Mouse (Mus musculus) adrenal gland, postnatal 25 days (tissue): Measurements from ENCODE around the gene Ipo13. TPM values are rescaled to one million over a fixed set of nuclear protein-coding genes. Genes with fewer than 3 reads are reported as not detected.

ENCODE experiments used
- total RNA-seq: library from RNA; stranded (reverse); gene quantifications from 2 replicates; pipeline ENCODE4 v1.2.3, GENCODE M21; 2021

The Ipo13 gene
- total RNA-seq, 1 experiment from 2014 or later, result 41.5 TPM

Other genes with a start within 250 kb of the Ipo13 start
- gene Dmap1, start 232.7 kb downstream of the Ipo13 start, total RNA-seq, result 26.7 and 32.7 TPM in 2 replicates
- not detected in 2 replicates for gene Gm12845, start 190.6 kb downstream of the Ipo13 start, total RNA-seq
- not detected in 2 replicates for gene Klf17, start 149.4 kb downstream of the Ipo13 start, total RNA-seq
- gene Slc6a9, start 80.5 kb downstream of the Ipo13 start, total RNA-seq, result 17.2 and 18.3 TPM in 2 replicates
- 0.79 TPM in 1 of 2 replicates, not detected in the other for gene Ccdc24, start 42.4 kb downstream of the Ipo13 start, total RNA-seq
- gene B4galt2, start 31.5 kb downstream of the Ipo13 start, total RNA-seq, result 12.6 and 18.6 TPM in 2 replicates
- 231 and 241 TPM in 2 replicates for gene Atp6v0b, start 27.7 kb downstream of the Ipo13 start, total RNA-seq
- 10.6 and 14.2 TPM in 2 replicates for gene Dph2, start 23.0 kb downstream of the Ipo13 start, total RNA-seq
- gene Artn, start 14.8 kb upstream of the Ipo13 start, total RNA-seq, result 0.33 TPM in 1 of 2 replicates, not detected in the other
- 33.0 and 36.1 TPM in 2 replicates for gene St3gal3, start 219.9 kb upstream of the Ipo13 start, total RNA-seq